Mouse (Mus musculus): ENCODE measurements around the gene Tcte3.
"Not testable (repeated sequence)": the region's sequence is repeated elsewhere in the genome, so short reads cannot be mapped to it uniquely, and the experiment has no call there.

The Tcte3 gene

GRCm38 (mm10) chr17:15040455-15040854, 833 bp downstream of the Tcte3 start:
- DNase-seq (ENCODE audit: low spot score in 2 of 2): not testable (repeated sequence)

GRCm38 (mm10) chr17:15031414-15031813, 9.9 kb downstream of the Tcte3 start:
- not testable (repeated sequence) for DNase-seq (ENCODE audit: low spot score in 2 of 2)

GRCm38 (mm10) chr17:15025513-15025912, 15.8 kb downstream of the Tcte3 start:
- DNase-seq (ENCODE audit: low spot score in 2 of 2): not testable (repeated sequence)

- DNase-seq (ENCODE audit: low spot score in 2 of 2): not testable (repeated sequence)
These were observed 16.6 kb downstream of the Tcte3 start for GRCm38 (mm10) chr17:15024502-15025193.

GRCm38 (mm10) chr17:15023878-15024492, 17.3 kb downstream of the Tcte3 start:
- DNase-seq (ENCODE audit: low spot score in 2 of 2): not testable (repeated sequence)

- peak; percentile 18 to 54 for DNase-seq (ENCODE audit: low spot score in 2 of 2)
These were observed 19.6 kb downstream of the Tcte3 start for GRCm38 (mm10) chr17:15021503-15022220.

GRCm38 (mm10) chr17:15009706-15010413, 31.4 kb downstream of the Tcte3 start, which contains the start of gene Gm3435:
Gene Gm3435 (plus strand): TSS chr17:15010176.
- not testable (repeated sequence) for DNase-seq (ENCODE audit: low spot score in 2 of 2)

- not testable (repeated sequence) for DNase-seq (ENCODE audit: low spot score in 2 of 2)
These were observed 32.2 kb downstream of the Tcte3 start for GRCm38 (mm10) chr17:15009088-15009487.

GRCm38 (mm10) chr17:15000047-15000446, 41.2 kb downstream of the Tcte3 start:
- not testable (repeated sequence) for DNase-seq (ENCODE audit: low spot score in 2 of 2)

GRCm38 (mm10) chr17:14994140-14994539, 47.1 kb downstream of the Tcte3 start:
- DNase-seq (ENCODE audit: low spot score in 2 of 2): not testable (repeated sequence)

- DNase-seq (ENCODE audit: low spot score in 2 of 2): not testable (repeated sequence)
These were observed 48.0 kb downstream of the Tcte3 start for GRCm38 (mm10) chr17:14993139-14993832.

GRCm38 (mm10) chr17:14992522-14993138, 48.7 kb downstream of the Tcte3 start:
- DNase-seq (ENCODE audit: low spot score in 2 of 2): not testable (repeated sequence)

- DNase-seq (ENCODE audit: low spot score in 2 of 2): not testable (repeated sequence)
These were observed 51.1 kb downstream of the Tcte3 start for GRCm38 (mm10) chr17:14990116-14990702.

- DNase-seq (ENCODE audit: low spot score in 2 of 2): not testable (repeated sequence)
These were observed 62.8 kb downstream of the Tcte3 start, which contains the start of the genes 9030025P20Rik and Gm3417 for GRCm38 (mm10) chr17:14978362-14979038. Gene 9030025P20Rik (plus strand): TSS chr17:14978468. Gene Gm3417 (minus strand): TSS chr17:14978790.

- DNase-seq (ENCODE audit: low spot score in 2 of 2): not testable (repeated sequence)
These were observed 63.4 kb downstream of the Tcte3 start for GRCm38 (mm10) chr17:14977718-14978361.
